Mouse (Mus musculus) limb, embryonic 14.5 days (tissue): ENCODE data around the gene Rnf34. TPM values are rescaled to one million over a fixed set of nuclear protein-coding genes. Genes with fewer than 3 reads are reported as not detected.

Experiments used
- ATAC-seq: fragments of 200-750 bp; cut with Nextera tagmentation; 2 replicates; pipeline ENCODE4 v1.8.0; 2017; ENCODE audit warnings: low read depth, moderate number of reproducible peaks, moderate TSS enrichment; ENCODE audit not compliant: low FRiP score
- DNase-seq: peaks from one replicate; pipeline ENCODE4 v3.0.0-alpha.2; 2015; ENCODE audit warnings: low spot score
- H3K27ac ChIP-seq: fragments of 300-500 bp; sonication (generic); replicated peaks from 2 replicates; pipeline ENCODE4 v1.5.1; 2014; ENCODE audit warnings: low read depth, mild to moderate bottlenecking, low read length, moderate library complexity, mixed read lengths
- H3K27me3 ChIP-seq: fragments of 300-500 bp; sonication (generic); 2 replicates; pipeline ENCODE4 v1.6.1; 2014; ENCODE audit warnings: low read length, mixed read lengths; ENCODE audit not compliant: control insufficient read depth, insufficient read depth
- H3K36me3 ChIP-seq: fragments of 300-500 bp; sonication (generic); 2 replicates; pipeline ENCODE4 v1.6.1; 2014; ENCODE audit warnings: mild to moderate bottlenecking, low read length, moderate library complexity, mixed read lengths; ENCODE audit not compliant: control insufficient read depth, insufficient read depth
- H3K4me1 ChIP-seq: fragments of 300-500 bp; sonication (generic); 2 replicates; pipeline ENCODE4 v1.6.1; 2014; ENCODE audit warnings: antibody characterized with exemption, low read length, mixed read lengths; ENCODE audit not compliant: control insufficient read depth, insufficient read depth
- H3K4me2 ChIP-seq: fragments of 300-500 bp; sonication (generic); replicated peaks from 2 replicates; pipeline ENCODE4 v1.6.1; 2014; ENCODE audit warnings: low read depth, mild to moderate bottlenecking, low read length, moderate library complexity; ENCODE audit not compliant: severe bottlenecking
- H3K4me3 ChIP-seq: fragments of 300-500 bp; sonication (generic); replicated peaks from 2 replicates; pipeline ENCODE4 v1.5.1; 2014; ENCODE audit warnings: low read length
- H3K9ac ChIP-seq: fragments of 300-500 bp; sonication (generic); 2 replicates; pipeline ENCODE4 v1.6.1; 2014; ENCODE audit warnings: mild to moderate bottlenecking, low read depth, low read length, moderate library complexity; ENCODE audit not compliant: severe bottlenecking
- H3K9me3 ChIP-seq: fragments of 300-500 bp; sonication (generic); 2 replicates; pipeline ENCODE4 v1.6.1; 2016; ENCODE audit warnings: low read length; ENCODE audit not compliant: control insufficient read depth
- POLR2A ChIP-seq: fragments of 200-500 bp; IDR thresholded peaks from 2 replicates; pipeline ENCODE4 v1.8.0; 2012; ENCODE audit warnings: inconsistent platforms, mild to moderate bottlenecking, moderate library complexity, borderline replicate concordance; ENCODE audit not compliant: insufficient read depth, insufficient read length; ENCODE audit errors: extremely low read depth
- WGBS: fragments of 180-500 bp; shearing (Covaris S2); extraction: QIAGEN DNeasy Blood & Tissue Kit; methylation state at CpG from one replicate; pipeline ENCODE4 v1.1.7; 2014; 5-methylcytosine and 5-hydroxymethylcytosine counted together
- polyA plus RNA-seq, 2 experiments: library from polyadenylated mRNA; depleted of rRNA in 1 of 2; stranded (reverse) in 1 of 2; unstranded in 1 of 2; fragments of >200 nt; fragmentation: Nextera tagmentation in 1 of 2; extraction: Ambion mirVana in 1 of 2; gene quantifications; 2 replicates each; pipeline versions ENCODE4 v1.2.1 to v1.2.3; 2012 to 2014

Gene Rnf34
- polyA plus RNA-seq (2012; rRNA removed) (21.4 and 23.5 TPM in 2 replicates), polyA plus RNA-seq (2014; fragmentation: Nextera tagmentation; extraction: Ambion mirVana) (33.7 and 40.4 TPM in 2 replicates)

DNA sequence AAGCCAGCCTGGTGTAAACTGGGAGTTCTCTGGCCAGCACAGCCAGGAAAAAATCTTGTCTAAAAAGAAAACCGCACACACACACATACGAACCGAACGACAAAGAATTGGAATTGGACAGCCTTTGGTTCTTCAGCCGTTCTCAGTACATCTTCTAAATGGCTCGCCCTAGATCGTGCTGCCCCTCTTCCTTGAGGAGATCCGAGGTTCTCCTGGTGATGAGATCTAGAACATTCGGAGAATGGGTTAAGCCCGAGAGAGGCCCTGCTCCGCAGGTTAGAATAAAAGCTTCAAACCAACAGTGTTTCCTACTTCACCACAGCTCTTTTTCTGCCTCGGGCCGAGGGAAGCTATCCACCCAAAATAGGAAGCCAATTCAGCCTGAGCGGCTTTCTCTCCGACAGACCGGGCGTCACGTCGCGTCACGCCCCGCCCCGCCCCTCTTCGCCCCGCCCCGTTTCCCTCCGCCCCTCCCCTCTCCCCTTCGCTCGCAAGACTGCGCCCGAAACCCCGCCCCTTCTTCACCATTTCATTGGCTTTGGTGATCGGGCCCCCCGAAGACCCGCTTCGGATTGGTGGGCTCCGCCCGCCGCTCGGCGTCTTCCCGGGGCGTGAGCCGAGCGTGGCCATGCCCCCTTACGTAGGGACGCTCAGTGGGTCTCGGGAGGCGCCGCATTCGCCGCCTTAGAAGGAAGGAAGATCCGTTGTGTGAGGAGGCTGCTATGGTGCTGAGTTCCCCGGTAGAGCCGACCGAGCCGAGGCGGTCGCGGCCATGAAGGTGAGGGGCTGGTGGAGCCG lies at the start of gene Rnf34:
Gene Rnf34 (plus strand): TSS at position 528 of the 798 bp plus-strand sequence.
- peak; percentile 94; the same call in 1 of the 2 replicates for TF ChIP-seq POLR2A
- ATAC-seq: peak; percentile 100
- Histone ChIP-seq H3K4me3 (peak within 1 kb of the TSS; percentile 85), H3K27me3 (no peaks in the 10 kb centered on the region), H3K27ac (peak within 1 kb of the TSS; percentile 87), H3K36me3 (no peaks in the 10 kb centered on the region), H3K9ac (peak within 1 kb of the TSS; percentile 90), H3K9me3 (no peaks in the 10 kb centered on the region), H3K4me1 (peaks cover 11% of the 10 kb centered on the region), H3K4me2 (peak within 1 kb of the TSS; percentile 91)
- WGBS: under 1% methylated on average over 43 of the region's 61 CpGs
- DNase-seq: peak; percentile 98

DNA sequence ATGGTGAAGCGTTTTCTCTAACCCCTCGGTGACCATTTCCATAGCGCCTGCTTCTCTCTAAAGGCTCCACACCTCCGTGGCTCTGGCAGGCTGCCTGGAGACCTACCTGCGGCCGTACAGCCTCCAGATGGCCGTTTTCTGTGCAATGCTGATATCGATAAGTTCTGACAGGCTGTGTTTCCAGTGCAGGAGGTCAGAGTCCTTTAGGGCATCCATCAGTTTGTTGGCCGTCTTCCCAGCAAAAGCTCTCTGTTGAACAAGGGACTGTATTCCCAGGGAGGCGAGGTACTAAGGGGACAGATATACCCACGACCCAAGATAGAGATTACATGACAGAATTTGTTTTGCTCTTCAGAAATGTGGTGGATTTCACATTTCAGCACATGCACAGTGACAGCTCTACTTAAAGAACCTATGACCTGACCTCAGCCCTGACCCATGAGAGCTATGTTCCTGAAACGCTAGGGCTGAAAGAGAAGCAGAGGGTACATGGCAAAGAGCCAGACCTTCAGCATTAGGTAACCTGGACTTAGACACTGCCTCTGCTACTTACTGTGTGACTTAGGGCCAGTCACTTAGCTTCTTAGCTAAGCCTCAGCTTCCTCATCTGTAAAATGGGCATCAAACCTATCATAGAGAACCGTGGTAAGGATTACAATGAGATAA lies 49.4 kb upstream of the Rnf34 start:
- H3K27ac ChIP-seq: no peak overlapping the region
- no peaks in the 10 kb centered on the region for H3K27me3 ChIP-seq
- ATAC-seq: no peak; the same call in 1 of the 2 replicates
- no peaks in the 10 kb centered on the region for H3K4me1 ChIP-seq
- no peak overlapping the region for H3K4me2 ChIP-seq
- H3K9me3 ChIP-seq: no peaks in the 10 kb centered on the region
- TF ChIP-seq POLR2A: no peak
- 73% methylated on average over 13 of the region's 13 CpGs for WGBS
- peak; percentile 12 for DNase-seq
- H3K4me3 ChIP-seq: no peak overlapping the region
- no peak overlapping the region for H3K9ac ChIP-seq
- peaks cover 95% of the 10 kb centered on the region for H3K36me3 ChIP-seq

DNA sequence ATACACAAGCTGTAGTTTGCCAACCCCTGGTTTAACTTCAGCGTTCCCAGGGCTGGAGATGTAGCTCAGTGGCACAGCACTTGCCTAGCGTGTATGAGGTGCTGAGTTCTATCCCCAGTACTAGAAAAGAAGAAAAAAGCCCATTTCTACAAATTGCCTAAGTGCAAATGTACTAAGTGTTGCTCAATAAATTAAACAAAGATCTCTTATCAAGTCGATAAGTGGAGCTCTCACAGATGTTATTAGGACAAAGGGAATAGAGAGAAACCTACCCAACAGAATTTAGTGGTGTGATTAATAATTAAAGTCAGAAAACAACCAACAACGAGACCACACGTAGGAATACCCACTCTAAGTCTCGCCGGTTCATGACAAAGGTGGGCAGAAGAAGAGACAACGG lies 48.2 kb upstream of the Rnf34 start:
- no peak for DNase-seq
- Histone ChIP-seq H3K4me3 (no peak overlapping the region), H3K27ac (no peak overlapping the region), H3K9me3 (no peaks in the 10 kb centered on the region), H3K4me2 (no peak overlapping the region), H3K36me3 (peaks cover 96% of the 10 kb centered on the region), H3K9ac (no peak overlapping the region), H3K4me1 (no peaks in the 10 kb centered on the region), H3K27me3 (no peaks in the 10 kb centered on the region)
- 98% methylated on average over 8 of the region's 8 CpGs for WGBS
- no peak for TF ChIP-seq POLR2A
- ATAC-seq: no peak

DNA sequence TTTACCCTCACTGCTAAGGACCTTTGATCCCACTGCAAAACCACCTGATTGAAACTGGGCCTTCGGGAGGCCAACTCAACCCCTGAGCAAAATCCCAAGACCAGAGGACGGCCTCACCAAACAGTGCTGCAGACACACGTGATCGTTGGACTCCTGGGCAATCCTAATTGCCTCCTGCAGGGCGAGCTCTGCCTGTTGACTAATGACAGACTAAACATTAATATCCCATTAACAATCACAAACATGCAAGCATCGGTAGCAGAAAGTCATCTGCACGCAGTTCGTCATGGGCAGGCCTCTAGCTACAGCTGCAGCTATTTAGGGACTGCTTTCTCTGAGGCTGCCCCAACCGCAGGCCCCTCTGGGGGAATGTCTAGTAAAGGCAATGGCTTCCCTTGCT lies 47.1 kb upstream of the Rnf34 start:
- Histone ChIP-seq H3K27ac (no peak overlapping the region), H3K27me3 (no peaks in the 10 kb centered on the region), H3K9ac (no peak overlapping the region), H3K4me3 (no peak overlapping the region), H3K36me3 (peaks cover 99% of the 10 kb centered on the region), H3K4me1 (no peaks in the 10 kb centered on the region), H3K9me3 (no peaks in the 10 kb centered on the region), H3K4me2 (no peak overlapping the region)
- TF ChIP-seq POLR2A: no peak
- 60% methylated on average over 9 of the region's 9 CpGs for WGBS
- ATAC-seq (no peak), DNase-seq (no peak)

DNA sequence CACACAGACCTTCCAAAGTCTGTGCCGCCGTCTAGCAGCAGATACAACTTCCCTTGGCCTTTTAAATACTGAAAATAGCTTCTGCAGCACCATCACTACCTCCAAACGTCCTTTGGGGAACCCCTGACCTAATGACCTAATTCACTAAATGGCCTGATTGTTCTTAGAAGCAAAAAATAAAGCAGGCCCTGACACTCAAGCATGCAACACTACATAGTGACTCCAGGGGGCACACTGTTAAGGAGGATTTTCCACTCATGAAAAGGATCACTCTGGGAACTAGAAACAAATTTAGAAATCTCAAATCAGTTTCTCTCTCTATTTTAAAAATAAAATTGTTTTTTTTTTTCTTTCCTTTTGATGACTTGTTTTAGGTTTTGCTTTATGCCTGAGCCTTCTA lies 44.3 kb upstream of the Rnf34 start:
- no peak for ATAC-seq
- Histone ChIP-seq H3K36me3 (peaks cover 97% of the 10 kb centered on the region), H3K4me1 (no peaks in the 10 kb centered on the region), H3K27ac (no peak overlapping the region), H3K4me2 (no peak overlapping the region), H3K27me3 (no peaks in the 10 kb centered on the region), H3K9me3 (no peaks in the 10 kb centered on the region), H3K9ac (no peak overlapping the region), H3K4me3 (no peak overlapping the region)
- no peak for TF ChIP-seq POLR2A
- DNase-seq: no peak
- whole genome bisulfite sequencing: 64% methylated on average over 3 of the region's 3 CpGs
